Mouse (Mus musculus) liver, postnatal 0 days (tissue): ENCODE results near the gene Rasa2.

Experiments used
- CTCF ChIP-seq: sonication (generic); IDR thresholded peaks from 2 replicates; pipeline ENCODE4 v1.5.1; 2016; ENCODE audit warnings: antibody characterized with exemption, low read depth
- EP300 ChIP-seq: IDR thresholded peaks from 2 replicates; pipeline ENCODE4 v1.6.1; 2016; ENCODE audit warnings: antibody characterized with exemption, low read depth, mild to moderate bottlenecking

DNA sequence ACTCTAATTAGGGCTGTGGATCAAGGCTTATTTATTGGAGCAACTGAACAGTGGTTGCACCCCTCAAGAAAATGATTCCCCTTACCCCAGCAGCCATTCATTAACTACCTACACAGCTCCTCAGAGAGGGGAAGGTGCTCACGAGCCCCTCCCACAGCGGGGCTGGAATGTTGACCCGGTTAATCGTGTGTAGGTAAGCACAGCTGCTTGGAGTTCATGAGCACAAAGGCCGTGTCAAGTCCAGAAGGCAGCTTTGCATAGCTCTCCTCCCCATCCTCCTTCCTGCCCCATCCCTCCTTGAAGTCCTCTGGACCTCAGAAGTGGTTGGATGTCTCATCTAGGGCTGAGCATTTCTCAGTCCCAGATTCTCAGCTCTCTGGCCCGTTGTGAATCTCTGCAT, 3.8 kb upstream of the Rasa2 start:
- TF ChIP-seq EP300 = no peak
- TF ChIP-seq CTCF = no peak
